Mouse (Mus musculus) cerebellum, postnatal 4 days (tissue): ENCODE data around the gene D17Wsu92e.

Experiments
- DNase-seq, 2 experiments: peaks; one replicate each; pipeline ENCODE4 v3.0.0; 2022; ENCODE audit warnings: low spot score in 2 of 2, mixed read lengths in 1 of 2

D17Wsu92e gene

GRCm38 (mm10) chr17:27821407-27822338 is 1.2 kb upstream of the D17Wsu92e start:
- DNase-seq = no peak

- DNase-seq = peak in 1 of 2 experiments; percentile 54
These were observed 379 bp downstream of the D17Wsu92e start for GRCm38 (mm10) chr17:27819971-27820567.

GRCm38 (mm10) chr17:27819521-27819970 is 902 bp downstream of the D17Wsu92e start:
- peak in 1 of 2 experiments; percentile 13 for DNase-seq

GRCm38 (mm10) chr17:27819011-27819410 is 1.4 kb downstream of the D17Wsu92e start:
- DNase-seq = no peak

GRCm38 (mm10) chr17:27814606-27815005 is 5.8 kb downstream of the D17Wsu92e start:
- no peak for DNase-seq

- no peak for DNase-seq
These were observed 8.5 kb downstream of the D17Wsu92e start for GRCm38 (mm10) chr17:27811980-27812379.

GRCm38 (mm10) chr17:27810569-27811331 is 9.7 kb downstream of the D17Wsu92e start:
- DNase-seq = no peak

- DNase-seq = no peak
These were observed 12.8 kb downstream of the D17Wsu92e start for GRCm38 (mm10) chr17:27807542-27808078.

- DNase-seq = no peak
These were observed 15.4 kb downstream of the D17Wsu92e start for GRCm38 (mm10) chr17:27804803-27805770.

- no peak for DNase-seq
These were observed 16.2 kb downstream of the D17Wsu92e start for GRCm38 (mm10) chr17:27804156-27804690.

- DNase-seq = no peak
These were observed 16.7 kb downstream of the D17Wsu92e start for GRCm38 (mm10) chr17:27803752-27804151.

GRCm38 (mm10) chr17:27800710-27801648 is 19.5 kb downstream of the D17Wsu92e start:
- DNase-seq = no peak

GRCm38 (mm10) chr17:27799771-27800584 is 20.5 kb downstream of the D17Wsu92e start:
- no peak for DNase-seq

GRCm38 (mm10) chr17:27797341-27797872 is 23.0 kb downstream of the D17Wsu92e start:
- DNase-seq = peak in 1 of 2 experiments; percentile 48

- peak; percentile 44 to 81 for DNase-seq
These were observed 23.7 kb downstream of the D17Wsu92e start for GRCm38 (mm10) chr17:27796780-27797179.

GRCm38 (mm10) chr17:27793144-27793543 is 27.3 kb downstream of the D17Wsu92e start:
- no peak for DNase-seq

- no peak for DNase-seq
These were observed 27.9 kb downstream of the D17Wsu92e start for GRCm38 (mm10) chr17:27792516-27792915.

- no peak for DNase-seq
These were observed 28.9 kb downstream of the D17Wsu92e start for GRCm38 (mm10) chr17:27791556-27791955.
